Mouse (Mus musculus): Measurements from ENCODE around the gene Ccnl2. TPM values are rescaled to one million over a fixed set of nuclear protein-coding genes. Genes with fewer than 3 reads are reported as not detected.

The Ccnl2 gene
- polyA plus RNA-seq, 1 experiment from 2014 or later, result 62.9 TPM

- H3K27ac ChIP-seq, result peak overlapping the region; percentile 9; the same call in 1 of the 2 replicates
- no peaks in the 10 kb centered on the region for H3K9me3 ChIP-seq (replicated peaks)
- H3K9ac ChIP-seq, result no peak overlapping the region
- DNase-seq, result no peak
- no peak overlapping the region for H3K4me2 ChIP-seq
- H3K27me3 ChIP-seq, result no peaks in the 10 kb centered on the region
- H3K4me1 ChIP-seq (replicated peaks), result peaks cover 32% of the 10 kb centered on the region
- H3K4me3 ChIP-seq (replicated peaks), result no peak overlapping the region
- WGBS (ENCODE audit: insufficient replicate concordance), result 86% methylated on average over 4 of the region's 4 CpGs
- no peak for ATAC-seq (ENCODE audit: low read depth)
- H3K36me3 ChIP-seq, result peaks cover 47% of the 10 kb centered on the region
Observed at GRCm38 (mm10) chr4:155829866-155830265, 17.6 kb downstream of the Ccnl2 start.

- WGBS (ENCODE audit: insufficient replicate concordance), result 50% methylated on average over 8 of the region's 8 CpGs
Observed at GRCm38 (mm10) chr4:155830596-155830995, 18.3 kb downstream of the Ccnl2 start.

GRCm38 (mm10) chr4:155831205-155831766, 19.0 kb downstream of the Ccnl2 start, which contains the start of gene Aurkaip1:
Aurkaip1 (plus strand) TSS chr4:155831272.
- WGBS (ENCODE audit: insufficient replicate concordance), result under 1% methylated on average over 49 of the region's 49 CpGs
- H3K4me2 ChIP-seq, result peak within 1 kb of the TSS; percentile 92
- H3K4me1 ChIP-seq (replicated peaks), result peaks cover 32% of the 10 kb centered on the region
- no peaks in the 10 kb centered on the region for H3K27me3 ChIP-seq
- no peaks in the 10 kb centered on the region for H3K9me3 ChIP-seq (replicated peaks)
- H3K36me3 ChIP-seq, result peaks cover 36% of the 10 kb centered on the region
- peak within 1 kb of the TSS; percentile 94 for H3K4me3 ChIP-seq (replicated peaks)
- DNase-seq (peak; percentile 95), ATAC-seq (ENCODE audit: low read depth) (peak; percentile 96)
- H3K27ac ChIP-seq, result peak within 1 kb of the TSS; percentile 89
- H3K9ac ChIP-seq, result peak within 1 kb of the TSS; percentile 94

More at GRCm38 (mm10) chr4:155830596-155830995, 18.3 kb downstream of the Ccnl2 start:
- Histone ChIP-seq H3K9me3 (replicated peaks) (no peaks in the 10 kb centered on the region), H3K4me1 (replicated peaks) (peaks cover 32% of the 10 kb centered on the region), H3K4me2 (peak overlapping the region; percentile 92), H3K27me3 (no peaks in the 10 kb centered on the region), H3K4me3 (replicated peaks) (peak overlapping the region; percentile 94), H3K27ac (peak overlapping the region; percentile 89), H3K9ac (peak overlapping the region; percentile 62), H3K36me3 (peaks cover 40% of the 10 kb centered on the region)
- ATAC-seq (ENCODE audit: low read depth) (no peak), DNase-seq (no peak)

- Histone ChIP-seq H3K4me3 (replicated peaks) (peak overlapping the region; percentile 94), H3K9ac (peak overlapping the region; percentile 94), H3K4me2 (peak overlapping the region; percentile 92), H3K9me3 (replicated peaks) (no peaks in the 10 kb centered on the region), H3K36me3 (peaks cover 31% of the 10 kb centered on the region), H3K4me1 (replicated peaks) (peaks cover 32% of the 10 kb centered on the region), H3K27me3 (no peaks in the 10 kb centered on the region), H3K27ac (peak overlapping the region; percentile 89)
- ATAC-seq (ENCODE audit: low read depth) (peak; percentile 11), DNase-seq (no peak)
- under 1% methylated on average over 25 of the region's 25 CpGs for WGBS (ENCODE audit: insufficient replicate concordance)
Observed at GRCm38 (mm10) chr4:155831831-155832230, 19.5 kb downstream of the Ccnl2 start.

- H3K4me3 ChIP-seq (replicated peaks), result peak overlapping the region; percentile 94
- H3K4me2 ChIP-seq, result peak overlapping the region; percentile 92
- peaks cover 26% of the 10 kb centered on the region for H3K36me3 ChIP-seq
- H3K27ac ChIP-seq, result peak overlapping the region; percentile 89
- ATAC-seq (ENCODE audit: low read depth), result no peak
- no peaks in the 10 kb centered on the region for H3K27me3 ChIP-seq
- WGBS (ENCODE audit: insufficient replicate concordance), result 49% methylated on average over 10 of the region's 10 CpGs
- no peak for DNase-seq
- peak overlapping the region; percentile 94 for H3K9ac ChIP-seq
- H3K9me3 ChIP-seq (replicated peaks), result no peaks in the 10 kb centered on the region
- H3K4me1 ChIP-seq (replicated peaks), result peaks cover 32% of the 10 kb centered on the region
Observed at GRCm38 (mm10) chr4:155832321-155832720, 20.0 kb downstream of the Ccnl2 start.

GRCm38 (mm10) chr4:155833234-155833633, 20.9 kb downstream of the Ccnl2 start:
- Histone ChIP-seq H3K27ac (peak overlapping the region; percentile 34), H3K9me3 (replicated peaks) (no peaks in the 10 kb centered on the region), H3K4me1 (replicated peaks) (peaks cover 40% of the 10 kb centered on the region), H3K27me3 (0 out of 2 replicates have a peak, but pooled peaks cover 3% of the 10 kb centered on the region), H3K4me2 (peak overlapping the region; percentile 92), H3K36me3 (peaks cover 17% of the 10 kb centered on the region), H3K9ac (0 out of 2 replicates have a peak overlapping the region, but pooled peaks have one; percentile 94), H3K4me3 (replicated peaks) (peak overlapping the region; percentile 94; the same call in 1 of the 2 replicates)
- WGBS (ENCODE audit: insufficient replicate concordance), result 80% methylated on average over 4 of the region's 4 CpGs
- ATAC-seq (ENCODE audit: low read depth) (no peak), DNase-seq (no peak)

- 46% methylated on average over 2 of the region's 2 CpGs for WGBS (ENCODE audit: insufficient replicate concordance)
- Histone ChIP-seq H3K27me3 (0 out of 2 replicates have a peak, but pooled peaks cover 3% of the 10 kb centered on the region), H3K36me3 (peaks cover 13% of the 10 kb centered on the region), H3K9ac (peak overlapping the region; percentile 5; the same call in 1 of the 2 replicates), H3K4me1 (replicated peaks) (peaks cover 46% of the 10 kb centered on the region), H3K4me2 (peak overlapping the region; percentile 92; the same call in 1 of the 2 replicates), H3K9me3 (replicated peaks) (no peaks in the 10 kb centered on the region), H3K27ac (peak overlapping the region; percentile 34; the same call in 1 of the 2 replicates), H3K4me3 (replicated peaks) (no peak overlapping the region)
- ATAC-seq (ENCODE audit: low read depth) (no peak), DNase-seq (peak; percentile 60)
Observed at GRCm38 (mm10) chr4:155833836-155834235, 21.5 kb downstream of the Ccnl2 start.

GRCm38 (mm10) chr4:155837404-155838010, 25.2 kb downstream of the Ccnl2 start:
- Histone ChIP-seq H3K27me3 (peaks cover 34% of the 10 kb centered on the region), H3K4me3 (replicated peaks) (no peak overlapping the region), H3K27ac (no peak overlapping the region), H3K9me3 (replicated peaks) (no peaks in the 10 kb centered on the region), H3K4me1 (replicated peaks) (peaks cover 58% of the 10 kb centered on the region), H3K9ac (no peak overlapping the region), H3K36me3 (peaks cover 11% of the 10 kb centered on the region), H3K4me2 (no peak overlapping the region)
- no peak for ATAC-seq (ENCODE audit: low read depth)
- DNase-seq, result no peak
- WGBS (ENCODE audit: insufficient replicate concordance), result 29% methylated on average over 11 of the region's 11 CpGs

GRCm38 (mm10) chr4:155838187-155839153, 26.2 kb downstream of the Ccnl2 start:
- Histone ChIP-seq H3K4me3 (replicated peaks) (no peak overlapping the region), H3K4me1 (replicated peaks) (peaks cover 49% of the 10 kb centered on the region), H3K9ac (no peak overlapping the region), H3K27me3 (peaks cover 44% of the 10 kb centered on the region), H3K4me2 (no peak overlapping the region), H3K27ac (peak overlapping the region; percentile 2), H3K36me3 (peaks cover 2% of the 10 kb centered on the region; the same call in 1 of the 2 replicates), H3K9me3 (replicated peaks) (no peaks in the 10 kb centered on the region)
- WGBS (ENCODE audit: insufficient replicate concordance), result 45% methylated on average over 8 of the region's 8 CpGs
- DNase-seq (no peak), ATAC-seq (ENCODE audit: low read depth) (no peak)

- Histone ChIP-seq H3K4me2 (peak within 1 kb of the TSS; percentile 85), H3K9me3 (replicated peaks) (no peaks in the 10 kb centered on the region), H3K9ac (peak within 1 kb of the TSS; percentile 74), H3K27me3 (peaks cover 47% of the 10 kb centered on the region), H3K4me3 (replicated peaks) (peak within 1 kb of the TSS; percentile 61), H3K27ac (peak within 1 kb of the TSS; percentile 2), H3K36me3 (no peaks in the 10 kb centered on the region), H3K4me1 (replicated peaks) (peaks cover 40% of the 10 kb centered on the region)
- ATAC-seq (ENCODE audit: low read depth), result peak; percentile 49
- WGBS (ENCODE audit: insufficient replicate concordance), result 21% methylated on average over 16 of the region's 16 CpGs
- peak; percentile 58 for DNase-seq
Observed at GRCm38 (mm10) chr4:155839483-155839910, 27.2 kb downstream of the Ccnl2 start, which contains the start of gene Mxra8. Mxra8 (plus strand) TSS chr4:155839680.

All from liver, embryonic 13.5 days (tissue).